Mouse (Mus musculus) urinary bladder, postnatal 4 days (tissue): ENCODE data around the gene 4931406P16Rik.
"Not testable (repeated sequence)": the region's sequence is repeated elsewhere in the genome, so short reads cannot be mapped to it uniquely, and the experiment has no call there.

Experiments used
- DNase-seq, 2 experiments: peaks; one replicate each; pipeline ENCODE4 v3.0.0; 2021 to 2022; ENCODE audit warnings: low spot score in 2 of 2

The 4931406P16Rik gene

GRCm38 (mm10) chr7:34214644-34215043 lies 98.7 kb downstream of the 4931406P16Rik start:
- no peak for DNase-seq

GRCm38 (mm10) chr7:34213281-34213680 lies 100.1 kb downstream of the 4931406P16Rik start:
- DNase-seq, result no peak

- no peak for DNase-seq
Observed at GRCm38 (mm10) chr7:34208027-34208745, 105.2 kb downstream of the 4931406P16Rik start.

- no peak for DNase-seq
Observed at GRCm38 (mm10) chr7:34206331-34206730, 107.0 kb downstream of the 4931406P16Rik start.

- not testable (repeated sequence) for DNase-seq
Observed at GRCm38 (mm10) chr7:34202147-34202546, 111.2 kb downstream of the 4931406P16Rik start.

- no peak for DNase-seq
Observed at GRCm38 (mm10) chr7:34200829-34201228, 112.5 kb downstream of the 4931406P16Rik start.

GRCm38 (mm10) chr7:34198346-34198745 lies 115.0 kb downstream of the 4931406P16Rik start:
- DNase-seq, result no peak

GRCm38 (mm10) chr7:34196132-34197128 lies 116.9 kb downstream of the 4931406P16Rik start, which contains the start of gene Pdcd2l:
Gene Pdcd2l (minus strand): TSS chr7:34196661.
- peak; percentile 87 to 94 for DNase-seq

- DNase-seq, result no peak
Observed at GRCm38 (mm10) chr7:34195632-34196031, 117.7 kb downstream of the 4931406P16Rik start.

GRCm38 (mm10) chr7:34192825-34193224 lies 120.5 kb downstream of the 4931406P16Rik start:
- DNase-seq, result no peak

GRCm38 (mm10) chr7:34189376-34189989 lies 123.9 kb downstream of the 4931406P16Rik start:
- DNase-seq, result no peak
